Mouse (Mus musculus): ENCODE measurements around the gene Caprin2. TPM values are rescaled to one million over a fixed set of nuclear protein-coding genes. Genes with fewer than 3 reads are reported as not detected.

Gene Caprin2
- 14.8 TPM for total RNA-seq (2023)

DNA sequence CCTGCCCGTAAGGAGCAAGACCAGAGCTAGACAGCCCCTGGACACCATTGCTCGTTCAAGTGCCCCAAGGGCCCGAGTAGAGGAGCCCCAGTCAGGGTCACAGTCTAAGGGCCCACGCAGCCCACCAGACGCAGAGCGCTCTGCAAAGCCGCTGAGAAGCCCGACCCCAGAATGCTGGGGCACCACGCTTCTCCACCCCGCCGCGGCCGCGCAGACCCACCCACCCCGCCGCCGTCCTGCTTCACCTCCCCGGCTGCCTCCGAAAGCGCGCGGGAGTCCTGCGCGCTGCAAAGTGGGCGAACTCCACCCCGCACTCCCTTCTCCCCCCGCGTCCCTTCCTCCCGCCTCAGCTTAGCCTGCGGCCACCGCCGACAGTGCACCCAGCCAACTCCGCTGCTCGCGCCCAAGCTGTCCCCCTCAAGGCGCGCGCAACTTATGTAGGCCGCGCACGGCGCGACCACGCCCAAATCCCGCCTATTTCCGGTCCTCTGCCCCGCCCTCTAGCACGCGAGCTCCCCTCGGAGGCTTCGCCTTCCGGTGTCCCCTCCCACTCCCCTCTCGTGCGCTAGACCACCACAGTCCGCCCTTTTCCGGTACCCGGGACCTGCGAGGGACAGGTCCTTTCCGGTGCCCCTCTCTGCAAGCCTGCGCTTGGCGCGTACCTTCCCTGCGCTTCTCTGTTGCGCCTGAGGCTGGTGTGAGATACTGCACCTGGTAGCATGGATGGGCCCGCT, at the start of gene Caprin2:
Gene Caprin2, minus strand, starts transcription at position 465 of the 734 bp plus-strand sequence.

DNA sequence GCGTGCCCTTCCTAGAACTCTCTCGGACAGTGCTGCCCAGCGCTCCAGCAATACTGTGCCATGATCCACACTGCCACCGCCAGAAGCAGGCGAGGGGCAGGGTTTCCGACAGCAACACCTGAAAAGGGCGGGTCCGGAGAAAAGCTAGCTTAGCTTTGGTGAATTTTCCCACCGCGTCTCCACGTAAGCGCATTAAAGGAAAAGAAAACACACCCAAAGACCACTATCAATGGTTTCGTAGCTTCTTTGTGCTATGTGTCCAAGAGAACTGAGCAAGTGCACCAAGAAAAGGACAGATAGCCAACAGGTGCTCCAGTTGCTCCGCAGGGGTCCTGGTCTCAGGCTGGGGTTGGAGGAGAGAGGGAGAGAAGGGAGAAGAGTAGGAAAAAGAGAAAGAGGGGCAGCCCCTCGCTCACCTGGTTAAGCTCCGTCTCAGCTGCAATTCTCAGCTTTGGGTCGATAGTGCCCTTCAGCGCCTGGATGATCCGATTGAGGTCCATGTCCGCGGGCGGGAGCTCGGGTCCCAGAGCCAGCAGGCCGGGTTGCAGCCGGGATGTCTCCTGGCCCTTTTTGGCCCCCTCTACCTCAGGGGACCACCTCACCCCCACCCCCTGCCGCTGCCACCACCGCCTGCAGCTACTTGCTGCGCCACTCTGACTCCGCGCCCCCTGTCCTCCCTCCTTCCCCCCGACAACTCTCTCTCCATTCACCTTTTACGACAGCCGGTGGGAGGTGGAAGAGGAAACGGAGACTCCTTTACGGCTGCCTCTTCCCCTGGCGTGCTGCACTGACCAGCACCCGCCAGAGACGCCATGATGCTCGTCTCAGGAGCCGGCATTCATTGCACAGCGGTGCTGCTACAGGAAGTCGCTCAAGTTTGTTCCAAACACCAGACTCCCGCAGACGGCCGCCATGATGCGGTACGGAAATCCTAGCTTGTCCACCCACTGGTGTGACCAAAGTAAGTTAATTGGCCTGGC, 65.0 kb downstream of the Caprin2 start, which contains the start of gene Ipo8:
Gene Ipo8, minus strand, starts transcription at position 720 of the 980 bp plus-strand sequence.

Other genes starting within 250 kb of the Caprin2 start
- gene Ipo8, start 64.8 kb downstream of the Caprin2 start, total RNA-seq (2023), result 47.9 TPM
- 67.6 TPM for gene Sinhcaf, start 50.2 kb upstream of the Caprin2 start, total RNA-seq (2023)
- 2.7 TPM for gene Dennd5b, start 205.4 kb upstream of the Caprin2 start, total RNA-seq (2023)
- gene Gm10203, start 233.9 kb upstream of the Caprin2 start, total RNA-seq (2023), result not detected
- gene Etfbkmt, start 243.6 kb upstream of the Caprin2 start, total RNA-seq (2023), result 22.3 TPM